Mouse (Mus musculus): Measurements from ENCODE around the gene Ano10.

- TF ChIP-seq CTCF (IDR thresholded peaks at IDR 0.05; ENCODE audit: extremely low read depth, insufficient read length, insufficient replicate concordance, low read depth, low read length) (no peak), POLR2A (IDR thresholded peaks at IDR 0.05; ENCODE audit: low read depth, low read length) (no peak)
These were observed 106.7 kb downstream of the Ano10 start for GRCm38 (mm10) chr9:122187451-122187921.

Measured in small intestine, adult 2 months (tissue).